Mouse (Mus musculus): Measurements from ENCODE around the gene Mad1l1.

- TF ChIP-seq CTCF (IDR thresholded peaks at IDR 0.05; ENCODE audit: control insufficient read depth, insufficient read depth, insufficient read length), result no peak
- TF ChIP-seq MYOD1 (IDR thresholded peaks at IDR 0.05; ENCODE audit: control insufficient read depth, insufficient read length, low read depth), result no peak
- TF ChIP-seq MYOG (IDR thresholded peaks at IDR 0.05; ENCODE audit: control insufficient read depth, extremely low read depth, insufficient read length), result no peak
These were observed 254.6 kb downstream of the Mad1l1 start for GRCm38 (mm10) chr5:140066769-140067168.

All from C2C12 (cell line).